In genomic region chr11:120530085-120530964, GRCm38 (mm10) we compare ENCODE assay signal across 9 mouse cellular contexts. TPM values are rescaled to one million over a fixed set of nuclear protein-coding genes. Genes with fewer than 3 reads are reported as not detected.
DNase-seq lines count a peak whose midpoint lies in the region; ATAC-seq and TF ChIP-seq lines count a peak whose summit lies in the region.
"Had no signal": no experiment of that assay in that cellular context is flagged by ENCODE, and none has a peak within 500 bp of the region (broad histone marks: within the 10 kb centered on the region; RNA-seq: fewer than 3 reads in every experiment).

TSS of gene Gcgr (plus strand) at chr11:120530699.

- H3K27ac ChIP-seq in forebrain, postnatal 0 days (ENCODE audit: low read depth, low read length), result no peak within 1 kb of the TSS
- H3K27ac ChIP-seq in limb, embryonic 14.5 days (replicated peaks; ENCODE audit: low read depth, low read length), result no peak within 1 kb of the TSS

- 7% methylated on average over 51 of the region's 62 CpGs for WGBS in forebrain, postnatal 0 days
- 9% methylated on average over 34 of the region's 62 CpGs for WGBS in limb, embryonic 14.5 days

- peak within 1 kb of the TSS; percentile 28 for H3K4me3 ChIP-seq in forebrain, postnatal 0 days (ENCODE audit: low read depth, low read length)
- peak within 1 kb of the TSS; percentile 49 for H3K4me3 ChIP-seq in limb, embryonic 14.5 days (replicated peaks; ENCODE audit: low read length)
- H3K4me3 ChIP-seq: myocyte had no signal

- TF ChIP-seq POLR2A in limb, embryonic 14.5 days (IDR thresholded peaks at IDR 0.05; ENCODE audit: borderline replicate concordance, extremely low read depth, insufficient read depth, insufficient read length), result no peak

- H3K27me3 ChIP-seq in forebrain, postnatal 0 days (ENCODE audit: insufficient read depth, low read length), result peaks cover 41% of the 10 kb centered on the region
- peaks cover 42% of the 10 kb centered on the region for H3K27me3 ChIP-seq in limb, embryonic 14.5 days (ENCODE audit: control insufficient read depth, insufficient read depth, low read length)

- no peaks in the 10 kb centered on the region for H3K36me3 ChIP-seq in forebrain, postnatal 0 days (ENCODE audit: insufficient read depth)
- no peaks in the 10 kb centered on the region for H3K36me3 ChIP-seq in limb, embryonic 14.5 days (ENCODE audit: control insufficient read depth, insufficient read depth, low read length)

- H3K4me1 ChIP-seq in forebrain, postnatal 0 days (ENCODE audit: insufficient read depth), result no peaks in the 10 kb centered on the region
- H3K4me1 ChIP-seq in limb, embryonic 14.5 days (ENCODE audit: control insufficient read depth, insufficient read depth, low read length), result peaks cover 8% of the 10 kb centered on the region; the same call in 1 of the 2 replicates

- peak; percentile 27 to 45 for DNase-seq in lung, postnatal 4 days
- DNase-seq in lung, postnatal 36 days, result no peak
- no peak for DNase-seq in forebrain, postnatal 0 days
- DNase-seq in limb, embryonic 14.5 days (ENCODE audit: low spot score), result no peak
- DNase-seq in retina, postnatal 1 day, result peak; percentile 55
- DNase-seq in thymus, postnatal 25 days, result no peak
- DNase-seq in spleen, postnatal 36 days (ENCODE audit: low spot score in 2 of 2), result no peak

- peak within 1 kb of the TSS; percentile 53 for H3K4me2 ChIP-seq in forebrain, postnatal 0 days (ENCODE audit: low read depth)
- peak within 1 kb of the TSS; percentile 91 for H3K4me2 ChIP-seq in limb, embryonic 14.5 days (replicated peaks; ENCODE audit: low read depth, low read length, severe bottlenecking)

- no peaks in the 10 kb centered on the region for H3K9me3 ChIP-seq in forebrain, postnatal 0 days (ENCODE audit: low read length)
- H3K9me3 ChIP-seq in limb, embryonic 14.5 days (ENCODE audit: control insufficient read depth, low read length), result no peaks in the 10 kb centered on the region

- peak within 1 kb of the TSS; percentile 35 for H3K9ac ChIP-seq in forebrain, postnatal 0 days
- H3K9ac ChIP-seq in limb, embryonic 14.5 days (ENCODE audit: low read depth, low read length, severe bottlenecking), result peak within 1 kb of the TSS; percentile 68

- TF ChIP-seq CTCF in forebrain, postnatal 0 days (IDR thresholded peaks at IDR 0.05; ENCODE audit: low read depth), result no peak

- ATAC-seq in forebrain, postnatal 0 days, result no peak
- ATAC-seq in limb, embryonic 14.5 days (ENCODE audit: low FRiP score, low read depth), result peak; percentile 32; the same call in 1 of the 2 replicates
- ATAC-seq in activated CD4-positive, CD25-positive, alpha-beta regulatory T cell, adult 4 months, result no peak

RNA-seq across cellular contexts. Expression of gene Gcgr, which starts in this region (rescaled TPM):
- total RNA-seq in forebrain, postnatal 0 days (2014; rRNA removed), result not detected in 2 replicates
- 0.09 and 0.22 TPM in 2 replicates for polyA plus RNA-seq in forebrain, postnatal 0 days (2015; fragmentation: Nextera tagmentation; extraction: Ambion mirVana)
- polyA plus RNA-seq in limb, embryonic 14.5 days (2012; rRNA removed), result 11.2 and 15.0 TPM in 2 replicates
- polyA plus RNA-seq in limb, embryonic 14.5 days (2014; fragmentation: Nextera tagmentation; extraction: Ambion mirVana), result 4.9 and 6.3 TPM in 2 replicates
- polyA plus RNA-seq in activated CD4-positive, CD25-positive, alpha-beta regulatory T cell, adult 4 months (2017; shearing (Covaris generic)), result not detected

Comparison
In these comparisons a context has a peak if more than half of its experiments do, and no peak if none do; other contexts are left out.
1. DNase-seq: peak in lung, postnatal 4 days (2 of 2) and retina, postnatal 1 day (single experiment); none in lung, postnatal 36 days (single experiment), forebrain, postnatal 0 days (single experiment), limb, embryonic 14.5 days (single experiment), thymus, postnatal 25 days (single experiment) and spleen, postnatal 36 days (0 of 2).